Mouse (Mus musculus): ENCODE results near the gene Rbm48.

DNA sequence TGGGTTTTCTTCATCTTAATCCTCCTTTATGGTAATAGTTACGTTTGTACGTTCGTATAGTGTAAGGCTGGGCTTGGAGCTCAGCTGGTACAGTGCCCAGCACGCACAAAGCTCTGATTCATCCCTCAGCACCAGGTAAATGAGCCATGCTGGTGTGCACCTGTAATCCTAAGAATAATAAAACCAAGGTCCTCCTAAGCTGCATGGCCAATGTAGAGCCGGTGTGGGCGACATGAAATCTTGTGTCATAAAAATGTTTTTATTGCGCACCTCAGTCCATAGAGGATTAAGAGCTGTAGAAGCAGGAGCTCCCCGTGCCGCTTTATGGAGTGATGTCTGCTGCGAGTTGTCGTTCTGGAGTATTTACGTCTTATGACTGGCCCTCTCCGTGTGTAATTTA is 36.9 kb upstream of the Rbm48 start:
- TF ChIP-seq CTCF (IDR thresholded peaks at IDR 0.05; ENCODE audit: borderline replicate concordance, insufficient read depth, low read depth, low read length) (no peak), POLR2A (IDR thresholded peaks at IDR 0.05; ENCODE audit: borderline replicate concordance, insufficient read depth, low read length) (no peak)
